ENCODE assay signal across 22 mouse cellular contexts in genomic region chr2:22706233-22706632, GRCm38 (mm10).
DNase-seq lines count a peak whose midpoint lies in the region; ATAC-seq and TF ChIP-seq lines count a peak whose summit lies in the region.
"Had no signal": no experiment of that assay in that cellular context is flagged by ENCODE, and none has a peak within 500 bp of the region (broad histone marks: within the 10 kb centered on the region; RNA-seq: fewer than 3 reads in every experiment).

No protein-coding gene starts in this region.

- no peak for TF ChIP-seq EP300 in lung, postnatal 0 days (IDR thresholded peaks at IDR 0.05)

- TF ChIP-seq POLR2A in kidney, adult 2 months (IDR thresholded peaks at IDR 0.05; ENCODE audit: low read depth, low read length), result no peak
- TF ChIP-seq POLR2A in brain, embryonic 14.5 days (IDR thresholded peaks at IDR 0.05; ENCODE audit: borderline replicate concordance, extremely low read depth, insufficient read depth, insufficient read length, poor library complexity, severe bottlenecking), result no peak

- H3K4me3 ChIP-seq in forebrain, embryonic 12.5 days (replicated peaks), result no peak overlapping the region
- H3K4me3 ChIP-seq in forebrain, embryonic 13.5 days, result no peak overlapping the region
- H3K4me3 ChIP-seq in kidney, adult 2 months (ENCODE audit: insufficient read depth, low read depth, low read length), result no peak overlapping the region
- no peak overlapping the region for H3K4me3 ChIP-seq in lung, postnatal 0 days (ENCODE audit: low read depth, low read length)
- H3K4me3 ChIP-seq: embryonic facial prominence, embryonic 15.5 days; layer of hippocampus, adult 2 months had no signal

- ATAC-seq in forebrain, embryonic 12.5 days (ENCODE audit: low FRiP score), result peak; percentile 46; the same call in 1 of the 2 replicates
- ATAC-seq in forebrain, embryonic 13.5 days, result no peak
- no peak for ATAC-seq in lung, postnatal 0 days
- ATAC-seq: forebrain, embryonic 16.5 days; intestine, postnatal 0 days had no signal

- WGBS in forebrain, embryonic 12.5 days, result 76% methylated on average over 3 of the region's 3 CpGs
- 76% methylated on average over 3 of the region's 3 CpGs for WGBS in forebrain, embryonic 13.5 days
- WGBS in kidney, adult 2 months, result 63% methylated on average over 3 of the region's 3 CpGs
- 63% methylated on average over 3 of the region's 3 CpGs for WGBS in lung, postnatal 0 days

- intact Hi-C loops in heart, postnatal 10 days (cut with DNase I), result no loop called here

- H3K9ac ChIP-seq in forebrain, embryonic 12.5 days, result no peak overlapping the region
- no peak overlapping the region for H3K9ac ChIP-seq in forebrain, embryonic 13.5 days
- H3K9ac ChIP-seq in lung, postnatal 0 days (replicated peaks; ENCODE audit: low read depth), result no peak overlapping the region
- H3K9ac ChIP-seq: embryonic facial prominence, embryonic 15.5 days had no signal

- H3K27me3 ChIP-seq in forebrain, embryonic 12.5 days, result no peaks in the 10 kb centered on the region
- no peaks in the 10 kb centered on the region for H3K27me3 ChIP-seq in forebrain, embryonic 13.5 days
- H3K27me3 ChIP-seq in kidney, adult 2 months (replicated peaks; ENCODE audit: control insufficient read depth, insufficient read depth, low read length), result no peaks in the 10 kb centered on the region
- H3K27me3 ChIP-seq in lung, postnatal 0 days (replicated peaks; ENCODE audit: insufficient read depth, low read length), result no peaks in the 10 kb centered on the region
- H3K27me3 ChIP-seq: embryonic facial prominence, embryonic 15.5 days had no signal

- no peaks in the 10 kb centered on the region for H3K9me3 ChIP-seq in forebrain, embryonic 12.5 days
- no peaks in the 10 kb centered on the region for H3K9me3 ChIP-seq in forebrain, embryonic 13.5 days (replicated peaks)
- no peaks in the 10 kb centered on the region for H3K9me3 ChIP-seq in lung, postnatal 0 days (ENCODE audit: low read length)
- H3K9me3 ChIP-seq: embryonic facial prominence, embryonic 15.5 days had no signal

- no peak overlapping the region for H3K4me2 ChIP-seq in forebrain, embryonic 12.5 days
- no peak overlapping the region for H3K4me2 ChIP-seq in forebrain, embryonic 13.5 days
- H3K4me2 ChIP-seq in lung, postnatal 0 days (replicated peaks; ENCODE audit: low read depth, low read length), result no peak overlapping the region
- H3K4me2 ChIP-seq: embryonic facial prominence, embryonic 15.5 days; midbrain, embryonic 11.5 days had no signal

- no peaks in the 10 kb centered on the region; the same call in 1 of the 2 replicates for H3K4me1 ChIP-seq in forebrain, embryonic 12.5 days
- peaks cover 11% of the 10 kb centered on the region for H3K4me1 ChIP-seq in forebrain, embryonic 13.5 days
- no peaks in the 10 kb centered on the region for H3K4me1 ChIP-seq in kidney, adult 2 months (ENCODE audit: control insufficient read depth, insufficient read depth, low read length)
- no peaks in the 10 kb centered on the region for H3K4me1 ChIP-seq in lung, postnatal 0 days (ENCODE audit: insufficient read depth, low read depth, low read length)

- no peaks in the 10 kb centered on the region for H3K36me3 ChIP-seq in forebrain, embryonic 12.5 days (replicated peaks)
- H3K36me3 ChIP-seq in forebrain, embryonic 13.5 days (ENCODE audit: poor library complexity, severe bottlenecking), result no peaks in the 10 kb centered on the region
- no peaks in the 10 kb centered on the region for H3K36me3 ChIP-seq in kidney, adult 2 months (ENCODE audit: control insufficient read depth, insufficient read depth, low read length)
- no peaks in the 10 kb centered on the region for H3K36me3 ChIP-seq in lung, postnatal 0 days (ENCODE audit: insufficient read depth, low read length)
- H3K36me3 ChIP-seq: embryonic facial prominence, embryonic 15.5 days had no signal

- no peak overlapping the region for H3K27ac ChIP-seq in forebrain, embryonic 12.5 days
- no peak overlapping the region for H3K27ac ChIP-seq in forebrain, embryonic 13.5 days
- H3K27ac ChIP-seq in kidney, adult 2 months (ENCODE audit: insufficient read depth, low read depth, low read length), result no peak overlapping the region
- H3K27ac ChIP-seq in lung, postnatal 0 days (ENCODE audit: low read length), result no peak overlapping the region
- H3K27ac ChIP-seq: embryonic facial prominence, embryonic 15.5 days; layer of hippocampus, adult 2 months; macrophage had no signal

- no peak for TF ChIP-seq CTCF in kidney, adult 2 months (conservative IDR thresholded peaks at IDR 0.05; ENCODE audit: insufficient read depth, insufficient read length, low read depth, low read length)
- no peak for TF ChIP-seq CTCF in brain, embryonic 14.5 days (IDR thresholded peaks at IDR 0.05; ENCODE audit: borderline replicate concordance, extremely low read depth, insufficient read depth, insufficient read length)
- TF ChIP-seq CTCF in lung, postnatal 0 days (IDR thresholded peaks at IDR 0.05), result no peak

- peak; percentile 48 to 52 for DNase-seq in heart, postnatal 10 days
- DNase-seq in heart, adult 11 months, result no peak
- DNase-seq in kidney, postnatal 10 days, result peak; percentile 21
- no peak for DNase-seq in kidney, adult 2 months
- DNase-seq in brain, embryonic 14.5 days (ENCODE audit: low read depth), result peak; percentile 28
- DNase-seq in lung, postnatal 0 days (ENCODE audit: low spot score), result no peak
- DNase-seq: adrenal gland, postnatal 10 days; cerebellum, adult 8-10 months; cerebellum, postnatal 36 days; embryo, embryonic 11 days; gastrocnemius, postnatal 25 days; retina, postnatal 1 day; right cerebral cortex, postnatal 25 days; spleen, adult 18-20 months had no signal

Comparison
In these comparisons a context has a peak if more than half of its experiments do, and no peak if none do; other contexts are left out.
1. DNase-seq: peak in heart, postnatal 10 days (2 of 2), kidney, postnatal 10 days (single experiment) and brain, embryonic 14.5 days (single experiment); none in heart, adult 11 months (single experiment), kidney, adult 2 months (single experiment) and lung, postnatal 0 days (single experiment).